Mouse (Mus musculus): ENCODE results near the gene Amigo2. TPM values are rescaled to one million over a fixed set of nuclear protein-coding genes. Genes with fewer than 3 reads are reported as not detected.

The Amigo2 gene
- total and polyA plus RNA-seq, 3 experiments, result not detected

- no peak for DNase-seq (ENCODE audit: low read depth, low spot score)
- H3K9ac ChIP-seq (ENCODE audit: control insufficient read depth, low read depth, low read length, poor library complexity, severe bottlenecking), result no peak overlapping the region
- no peaks in the 10 kb centered on the region for H3K36me3 ChIP-seq (ENCODE audit: control insufficient read depth in 1 of 2, insufficient read depth in 2 of 2, low read length in 2 of 2)
- H3K27ac ChIP-seq (ENCODE audit: control insufficient read depth, low read depth, low read length), result no peak overlapping the region
- no peaks in the 10 kb centered on the region; a peak in 1 of 4 replicates for H3K27me3 ChIP-seq (ENCODE audit: control insufficient read depth in 1 of 2, insufficient read depth in 2 of 2, low read length in 2 of 2)
- no peak overlapping the region for H3K4me3 ChIP-seq (ENCODE audit: control insufficient read depth in 1 of 2, insufficient read depth in 1 of 2, low read depth in 2 of 2, low read length in 2 of 2)
- H3K4me1 ChIP-seq (ENCODE audit: control insufficient read depth in 1 of 2, insufficient read depth in 2 of 2, low read length in 2 of 2), result no peaks in the 10 kb centered on the region
- no peaks in the 10 kb centered on the region for H3K79me2 ChIP-seq (ENCODE audit: control insufficient read depth, insufficient read depth, low read length, poor library complexity)
- TF ChIP-seq CHD1 (IDR thresholded peaks at IDR 0.05; ENCODE audit: low read depth, low read length), result no peak
- no peak for TF ChIP-seq GATA1 (IDR thresholded peaks at IDR 0.05; ENCODE audit: low read depth, low read length)
- no peak for TF ChIP-seq SIN3A (IDR thresholded peaks at IDR 0.05; ENCODE audit: low read length)
- TF ChIP-seq TAL1 (IDR thresholded peaks at IDR 0.05; ENCODE audit: low read length), result no peak
- no peaks in the 10 kb centered on the region for H3K9me3 ChIP-seq (replicated peaks; ENCODE audit: insufficient read depth, low read length)
Measured at GRCm38 (mm10) chr15:97286731-97287130, 39.6 kb upstream of the Amigo2 start.

DNA sequence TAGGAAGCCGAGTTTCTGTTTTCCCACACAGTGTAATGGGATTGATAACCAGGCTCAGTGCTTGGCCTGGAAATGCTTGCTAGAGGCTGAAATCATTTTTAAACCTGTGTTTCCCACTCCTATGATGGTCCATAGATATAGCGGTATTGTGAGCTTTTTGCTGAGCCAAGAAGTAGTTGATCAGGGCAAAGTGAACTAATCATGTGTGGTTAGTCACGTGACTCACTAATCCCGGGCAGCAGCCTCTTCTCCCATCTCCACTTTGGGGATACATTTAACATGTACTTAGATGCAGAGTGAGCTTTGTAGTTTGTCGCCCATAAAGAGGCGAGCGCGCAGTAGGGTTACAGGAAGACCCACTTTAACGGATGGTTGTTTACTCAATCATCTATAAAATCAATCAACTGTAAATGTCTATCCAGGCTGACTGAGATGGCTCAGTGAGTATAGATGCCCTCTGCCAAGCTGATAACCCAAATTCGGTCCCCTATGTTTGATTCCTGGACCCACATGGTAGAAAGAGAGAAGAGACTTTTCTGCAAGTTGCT is 38.7 kb upstream of the Amigo2 start:
- DNase-seq (ENCODE audit: low read depth, low spot score), result no peak

GRCm38 (mm10) chr15:97284201-97284600 is 37.1 kb upstream of the Amigo2 start:
- Histone ChIP-seq H3K27ac (ENCODE audit: control insufficient read depth, low read depth, low read length) (no peak overlapping the region), H3K79me2 (ENCODE audit: control insufficient read depth, insufficient read depth, low read length, poor library complexity) (no peaks in the 10 kb centered on the region), H3K9me3 (replicated peaks; ENCODE audit: insufficient read depth, low read length) (no peaks in the 10 kb centered on the region), H3K27me3 (ENCODE audit: control insufficient read depth in 1 of 2, insufficient read depth in 2 of 2, low read length in 2 of 2) (no peaks in the 10 kb centered on the region; a peak in 1 of 4 replicates), H3K4me3 (ENCODE audit: control insufficient read depth in 1 of 2, insufficient read depth in 1 of 2, low read depth in 2 of 2, low read length in 2 of 2) (no peak overlapping the region), H3K9ac (ENCODE audit: control insufficient read depth, low read depth, low read length, poor library complexity, severe bottlenecking) (no peak overlapping the region), H3K4me1 (ENCODE audit: control insufficient read depth in 1 of 2, insufficient read depth in 2 of 2, low read length in 2 of 2) (no peaks in the 10 kb centered on the region), H3K36me3 (ENCODE audit: control insufficient read depth in 1 of 2, insufficient read depth in 2 of 2, low read length in 2 of 2) (no peaks in the 10 kb centered on the region)
- TF ChIP-seq TCF12 (IDR thresholded peaks at IDR 0.05; ENCODE audit: low read depth, low read length), result no peak
- no peak for TF ChIP-seq MYC (IDR thresholded peaks at IDR 0.05; ENCODE audit: low read depth, low read length)
- no peak for TF ChIP-seq MXI1 (IDR thresholded peaks at IDR 0.05; ENCODE audit: low read depth, low read length)
- no peak for TF ChIP-seq ETS1 (IDR thresholded peaks at IDR 0.05; ENCODE audit: low read depth, low read length)
- no peak for TF ChIP-seq UBTF (IDR thresholded peaks at IDR 0.05; ENCODE audit: borderline replicate concordance, insufficient read depth, low read depth, low read length)
- TF ChIP-seq E2F4 (IDR thresholded peaks at IDR 0.05; ENCODE audit: borderline replicate concordance, low read depth, low read length), result no peak
- no peak for TF ChIP-seq TAL1 (IDR thresholded peaks at IDR 0.05; ENCODE audit: low read length)
- no peak for TF ChIP-seq GATA1 (IDR thresholded peaks at IDR 0.05; ENCODE audit: low read depth, low read length)
- TF ChIP-seq CTCF (IDR thresholded peaks at IDR 0.05 in 2 of 3, conservative IDR thresholded peaks at IDR 0.05 in 1 of 3; ENCODE audit: control insufficient read depth in 1 of 3, insufficient read depth in 1 of 3, low read depth in 2 of 3, low read length in 3 of 3, poor library complexity in 1 of 3, severe bottlenecking in 1 of 3), result no peak
- no peak for TF ChIP-seq JUND (IDR thresholded peaks at IDR 0.05; ENCODE audit: low read depth, low read length)
- no peak for TF ChIP-seq USF1 (IDR thresholded peaks at IDR 0.05; ENCODE audit: low read depth, low read length)
- no peak for TF ChIP-seq ZKSCAN1 (IDR thresholded peaks at IDR 0.05; ENCODE audit: low read depth, low read length)
- no peak for TF ChIP-seq ZC3H11A (IDR thresholded peaks at IDR 0.05; ENCODE audit: low read depth, low read length)
- no peak for TF ChIP-seq NRF1 (IDR thresholded peaks at IDR 0.05; ENCODE audit: insufficient read depth, low read depth, low read length, poor library complexity, severe bottlenecking)
- TF ChIP-seq MYB (IDR thresholded peaks at IDR 0.05; ENCODE audit: low read depth, low read length), result no peak
- TF ChIP-seq POLR2AphosphoS2 (IDR thresholded peaks at IDR 0.05; ENCODE audit: low read length), result no peak
- TF ChIP-seq GABPA (IDR thresholded peaks at IDR 0.05; ENCODE audit: low read depth, low read length), result no peak
- TF ChIP-seq ELF1 (IDR thresholded peaks at IDR 0.05; ENCODE audit: low read depth, low read length), result no peak
- TF ChIP-seq POLR2A (IDR thresholded peaks at IDR 0.05; ENCODE audit: control insufficient read depth in 1 of 2, insufficient read depth in 1 of 2, low read depth in 1 of 2, low read length in 2 of 2, poor library complexity in 1 of 2), result no peak
- no peak for TF ChIP-seq ZMIZ1 (IDR thresholded peaks at IDR 0.05; ENCODE audit: low read depth, low read length)
- DNase-seq (ENCODE audit: low read depth, low spot score), result no peak

More for the DNA sequence above, 38.7 kb upstream of the Amigo2 start:
- H3K9me3 ChIP-seq (replicated peaks; ENCODE audit: insufficient read depth, low read length), result no peaks in the 10 kb centered on the region
- no peaks in the 10 kb centered on the region; a peak in 1 of 4 replicates for H3K27me3 ChIP-seq (ENCODE audit: control insufficient read depth in 1 of 2, insufficient read depth in 2 of 2, low read length in 2 of 2)
- H3K9ac ChIP-seq (ENCODE audit: control insufficient read depth, low read depth, low read length, poor library complexity, severe bottlenecking), result no peak overlapping the region
- H3K4me1 ChIP-seq (ENCODE audit: control insufficient read depth in 1 of 2, insufficient read depth in 2 of 2, low read length in 2 of 2), result no peaks in the 10 kb centered on the region
- no peak overlapping the region for H3K4me3 ChIP-seq (ENCODE audit: control insufficient read depth in 1 of 2, insufficient read depth in 1 of 2, low read depth in 2 of 2, low read length in 2 of 2)
- peak; percentile 70 for TF ChIP-seq USF1 (IDR thresholded peaks at IDR 0.05; ENCODE audit: low read depth, low read length)
- TF ChIP-seq E2F4 (IDR thresholded peaks at IDR 0.05; ENCODE audit: borderline replicate concordance, low read depth, low read length), result no peak
- peak; percentile 88 for TF ChIP-seq ZKSCAN1 (IDR thresholded peaks at IDR 0.05; ENCODE audit: low read depth, low read length)
- no peak overlapping the region for H3K27ac ChIP-seq (ENCODE audit: control insufficient read depth, low read depth, low read length)
- H3K79me2 ChIP-seq (ENCODE audit: control insufficient read depth, insufficient read depth, low read length, poor library complexity), result no peaks in the 10 kb centered on the region
- no peaks in the 10 kb centered on the region for H3K36me3 ChIP-seq (ENCODE audit: control insufficient read depth in 1 of 2, insufficient read depth in 2 of 2, low read length in 2 of 2)

Measured in MEL (cell line).